Comparison of ENCODE assay signal across 8 mouse cellular contexts in the genomic region with DNA sequence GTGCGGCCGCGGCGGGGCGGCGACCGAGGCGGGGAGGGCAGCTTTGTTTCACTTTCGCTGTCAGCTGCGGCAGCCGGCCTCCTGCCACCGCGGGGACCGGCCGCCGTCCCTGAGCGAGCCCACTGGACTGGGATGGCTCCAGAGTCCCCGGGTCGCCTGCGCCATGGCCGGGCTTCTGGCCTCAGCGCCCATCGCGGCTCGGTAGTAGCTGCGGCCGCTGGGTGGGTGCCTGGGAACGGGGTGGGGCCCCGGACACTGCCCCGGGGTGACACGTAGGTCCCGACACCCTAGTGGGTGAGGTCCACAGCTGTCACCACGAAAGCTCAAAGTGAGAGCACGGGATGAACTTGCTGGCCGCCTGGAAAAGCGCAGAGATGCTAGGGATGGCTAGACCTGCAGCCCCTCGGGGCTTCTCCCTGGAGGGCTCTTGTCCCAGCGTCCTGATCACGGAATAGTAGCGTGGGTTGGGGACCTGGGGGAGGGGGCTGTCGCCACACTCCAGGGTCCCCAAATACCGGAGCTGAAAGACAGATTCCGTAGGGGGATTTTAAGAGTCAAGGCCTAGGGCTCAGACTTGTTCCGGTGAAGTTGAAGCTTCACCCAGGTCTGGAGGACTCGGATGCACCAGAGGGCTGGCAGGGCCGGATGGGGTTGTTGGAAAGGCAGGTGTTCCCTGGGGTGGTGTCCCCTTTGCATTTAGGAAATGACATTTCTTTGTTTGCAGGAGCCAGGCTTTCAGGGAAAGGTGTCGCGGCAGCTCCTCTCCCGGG. TPM values are rescaled to one million over a fixed set of nuclear protein-coding genes. Genes with fewer than 3 reads are reported as not detected.
DNase-seq lines count a peak whose midpoint lies in the region; ATAC-seq and TF ChIP-seq lines count a peak whose summit lies in the region.

No protein-coding gene starts in this region.

- peak overlapping the region; percentile 87 for H3K4me2 ChIP-seq in kidney, embryonic 14.5 days (replicated peaks; ENCODE audit: low read depth, low read length)
- H3K4me2 ChIP-seq in midbrain, embryonic 11.5 days = peak overlapping the region; percentile 87

- H3K27ac ChIP-seq in kidney, embryonic 14.5 days (ENCODE audit: low read depth, low read length) = peak overlapping the region; percentile 93
- H3K27ac ChIP-seq in midbrain, embryonic 11.5 days (ENCODE audit: low read depth, low read length) = peak overlapping the region; percentile 85
- H3K27ac ChIP-seq in thymus, adult 2 months (ENCODE audit: control insufficient read depth, insufficient read depth, low read length) = peak overlapping the region; percentile 62

- DNase-seq in kidney, adult 11 months = peak; percentile 53
- DNase-seq in kidney, adult 8-10 months = no peak
- peak; percentile 55 for DNase-seq in G1E (ENCODE audit: low spot score)
- DNase-seq in cerebellum, postnatal 36 days = peak; percentile 34 to 45
- peak; percentile 43 to 64 for DNase-seq in gastrocnemius, postnatal 4 days (ENCODE audit: low spot score in 2 of 2)
- peak; percentile 96 for DNase-seq in midbrain, embryonic 11.5 days (ENCODE audit: low spot score, missing footprints)
- peak; percentile 57 for DNase-seq in thymus, adult 2 months

- peaks cover 19% of the 10 kb centered on the region for H3K36me3 ChIP-seq in G1E (replicated peaks)
- no peaks in the 10 kb centered on the region; the same call in 1 of the 2 replicates for H3K36me3 ChIP-seq in kidney, embryonic 14.5 days (ENCODE audit: control insufficient read depth, insufficient read depth, low read length)
- H3K36me3 ChIP-seq in midbrain, embryonic 11.5 days (ENCODE audit: control insufficient read depth, insufficient read depth, low read length) = no peaks in the 10 kb centered on the region
- H3K36me3 ChIP-seq in thymus, adult 2 months (ENCODE audit: control insufficient read depth, insufficient read depth, low read length) = no peaks in the 10 kb centered on the region

- TF ChIP-seq POLR2A in thymus, adult 2 months (IDR thresholded peaks at IDR 0.05; ENCODE audit: control insufficient read depth, extremely low read depth, insufficient read depth, low read length, poor library complexity) = no peak

- peaks cover 41% of the 10 kb centered on the region for H3K4me1 ChIP-seq in G1E (ENCODE audit: insufficient read depth, low read depth, low read length)
- peaks cover 46% of the 10 kb centered on the region for H3K4me1 ChIP-seq in kidney, embryonic 14.5 days (ENCODE audit: control insufficient read depth, insufficient read depth, low read length)
- H3K4me1 ChIP-seq in midbrain, embryonic 11.5 days (ENCODE audit: control insufficient read depth, insufficient read depth, low read length) = peaks cover 27% of the 10 kb centered on the region
- peaks cover 40% of the 10 kb centered on the region for H3K4me1 ChIP-seq in thymus, adult 2 months (replicated peaks; ENCODE audit: control insufficient read depth, insufficient read depth, low read length)

- H3K27me3 ChIP-seq in G1E (ENCODE audit: insufficient read depth, low read length) = peaks cover 24% of the 10 kb centered on the region
- H3K27me3 ChIP-seq in kidney, embryonic 14.5 days (ENCODE audit: control insufficient read depth, insufficient read depth, low read length) = no peaks in the 10 kb centered on the region
- no peaks in the 10 kb centered on the region for H3K27me3 ChIP-seq in midbrain, embryonic 11.5 days (ENCODE audit: control insufficient read depth, insufficient read depth, low read length)
- H3K27me3 ChIP-seq in thymus, adult 2 months (ENCODE audit: control insufficient read depth, insufficient read depth, low read length) = no peaks in the 10 kb centered on the region

- H3K4me3 ChIP-seq in G1E (ENCODE audit: low read depth, low read length) = peak overlapping the region; percentile 91
- H3K4me3 ChIP-seq in kidney, embryonic 14.5 days (ENCODE audit: low read length) = peak overlapping the region; percentile 94
- H3K4me3 ChIP-seq in midbrain, embryonic 11.5 days (ENCODE audit: low read depth, low read length) = peak overlapping the region; percentile 85
- H3K4me3 ChIP-seq in thymus, adult 2 months (ENCODE audit: control insufficient read depth, insufficient read depth, low read length) = peak overlapping the region; percentile 99

- no peak; the same call in 1 of the 2 replicates for ATAC-seq in G1E (ENCODE audit: extremely low read depth, insufficient number of reproducible peaks, low FRiP score, poor library complexity, severe bottlenecking)
- peak; percentile 43; the same call in 1 of the 2 replicates for ATAC-seq in kidney, embryonic 14.5 days (ENCODE audit: low FRiP score, low TSS enrichment)
- ATAC-seq in midbrain, embryonic 11.5 days (ENCODE audit: low FRiP score) = peak; percentile 75

- peak overlapping the region; percentile 93 for H3K9ac ChIP-seq in kidney, embryonic 14.5 days (ENCODE audit: low read depth, low read length)
- peak overlapping the region; percentile 91 for H3K9ac ChIP-seq in midbrain, embryonic 11.5 days (ENCODE audit: low read length)

- TF ChIP-seq CTCF in G1E (IDR thresholded peaks at IDR 0.05; ENCODE audit: low read depth, low read length) = no peak
- no peak for TF ChIP-seq CTCF in thymus, adult 2 months (IDR thresholded peaks at IDR 0.05; ENCODE audit: borderline replicate concordance, control insufficient read depth, extremely low read depth, insufficient read depth, low read length, poor library complexity)

- WGBS in kidney, embryonic 14.5 days = 1% methylated on average over 34 of the region's 49 CpGs
- WGBS in midbrain, embryonic 11.5 days = under 1% methylated on average over 43 of the region's 49 CpGs
- 3% methylated on average over 45 of the region's 49 CpGs for WGBS in thymus, adult 2 months

- no peaks in the 10 kb centered on the region for H3K9me3 ChIP-seq in G1E (replicated peaks)
- H3K9me3 ChIP-seq in kidney, embryonic 14.5 days (ENCODE audit: control insufficient read depth, low read length) = no peaks in the 10 kb centered on the region
- no peaks in the 10 kb centered on the region for H3K9me3 ChIP-seq in midbrain, embryonic 11.5 days (ENCODE audit: control insufficient read depth, low read length)

RNA-seq across cellular contexts. Expression of a gene that starts 0.6 kb away (rescaled TPM):
- total RNA-seq in G1E (2014; fragmentation: Nextera tagmentation) = 14.7 and 26.3 TPM in 2 replicates
- 61.5 and 69.3 TPM in 2 replicates for total RNA-seq in G1E (2017)
- 29.8 and 34.5 TPM in 2 replicates for polyA plus RNA-seq in G1E (2012)
- 100 to 1,000 TPM in 1 of 2 experiments, 10 to 100 TPM in 1; 95.9 to 107 TPM for total RNA-seq in gastrocnemius, postnatal 4 days (2021)
- polyA plus RNA-seq in kidney, embryonic 14.5 days (2014; fragmentation: Nextera tagmentation; extraction: Ambion mirVana) = 36.4 and 72.2 TPM in 2 replicates
- polyA plus RNA-seq in midbrain, embryonic 11.5 days (2014; fragmentation: Nextera tagmentation; extraction: Ambion mirVana) = 72.7 and 84.2 TPM in 2 replicates
- 91.8 and 120 TPM in 2 replicates for polyA plus RNA-seq in thymus, adult 2 months (2012; rRNA removed)

RNA-seq across cellular contexts. Expression of a gene that starts 31.2 kb away (rescaled TPM):
- total RNA-seq in G1E (2014; fragmentation: Nextera tagmentation) = 42.6 and 44.9 TPM in 2 replicates
- 68.1 and 71.8 TPM in 2 replicates for total RNA-seq in G1E (2017)
- 145 and 167 TPM in 2 replicates for polyA plus RNA-seq in G1E (2012)
- 10 to 100 TPM; 16.7 to 19.9 TPM for total RNA-seq in gastrocnemius, postnatal 4 days (2021)
- 97.1 and 111 TPM in 2 replicates for polyA plus RNA-seq in kidney, embryonic 14.5 days (2014; fragmentation: Nextera tagmentation; extraction: Ambion mirVana)
- 97.7 and 102 TPM in 2 replicates for polyA plus RNA-seq in midbrain, embryonic 11.5 days (2014; fragmentation: Nextera tagmentation; extraction: Ambion mirVana)
- 63.7 and 65.4 TPM in 2 replicates for polyA plus RNA-seq in thymus, adult 2 months (2012; rRNA removed)

RNA-seq across cellular contexts. Expression of a gene that starts 38.8 kb away (rescaled TPM):
- total RNA-seq in G1E (2014; fragmentation: Nextera tagmentation) (not detected in 2 replicates), G1E (2017) (0.05 and 0.17 TPM in 2 replicates)
- 0.02 TPM in 1 of 2 replicates, not detected in the other for polyA plus RNA-seq in G1E (2012)
- 10 to 100 TPM in 1 of 2 experiments, 1 to 10 TPM in 1; 9.7 to 11.7 TPM for total RNA-seq in gastrocnemius, postnatal 4 days (2021)
- 7.4 and 9.0 TPM in 2 replicates for polyA plus RNA-seq in kidney, embryonic 14.5 days (2014; fragmentation: Nextera tagmentation; extraction: Ambion mirVana)
- polyA plus RNA-seq in midbrain, embryonic 11.5 days (2014; fragmentation: Nextera tagmentation; extraction: Ambion mirVana) = 1.7 and 2.2 TPM in 2 replicates
- 7.3 and 11.5 TPM in 2 replicates for polyA plus RNA-seq in thymus, adult 2 months (2012; rRNA removed)

RNA-seq across cellular contexts. Expression of a gene that starts 56.1 kb away (rescaled TPM):
- total RNA-seq in G1E (2014; fragmentation: Nextera tagmentation) (not detected in 2 replicates), G1E (2017) (under 0.01 and 0.05 TPM in 2 replicates)
- polyA plus RNA-seq in G1E (2012) = not detected in 2 replicates
- under 1 TPM; 0.22 to 0.23 TPM for total RNA-seq in gastrocnemius, postnatal 4 days (2021)
- polyA plus RNA-seq in kidney, embryonic 14.5 days (2014; fragmentation: Nextera tagmentation; extraction: Ambion mirVana) = 0.58 and 0.79 TPM in 2 replicates
- 0.90 and 1.3 TPM in 2 replicates for polyA plus RNA-seq in midbrain, embryonic 11.5 days (2014; fragmentation: Nextera tagmentation; extraction: Ambion mirVana)
- polyA plus RNA-seq in thymus, adult 2 months (2012; rRNA removed) = 0.54 and 0.84 TPM in 2 replicates

Comparison
In these comparisons a context has a peak if more than half of its experiments do, and no peak if none do; other contexts are left out.
1. DNase-seq: peak in kidney, adult 11 months (single experiment), G1E (single experiment), cerebellum, postnatal 36 days (2 of 2), gastrocnemius, postnatal 4 days (2 of 2), midbrain, embryonic 11.5 days (single experiment) and thymus, adult 2 months (single experiment); none in kidney, adult 8-10 months (0 of 2).
2. Peak in every context shown above with its lines, with median percentiles within 50 percentile points of each other: H3K4me3 ChIP-seq and H3K27ac ChIP-seq.